Mouse (Mus musculus): ENCODE results near the gene Lmntd1. TPM values are rescaled to one million over a fixed set of nuclear protein-coding genes. Genes with fewer than 3 reads are reported as not detected.

The Lmntd1 gene
- total RNA-seq (2022): 1 to 10 TPM; 1.2 to 2.2 (median 1.9) TPM

GRCm38 (mm10) chr6:145614219-145614618 is at the start of gene Lmntd1:
TSS of gene Lmntd1 (minus strand) at chr6:145614319.
- DNase-seq (ENCODE audit: low spot score in 2 of 2): no peak

- DNase-seq (ENCODE audit: low spot score in 2 of 2): no peak
Observed at GRCm38 (mm10) chr6:145660943-145661342, 46.8 kb upstream of the Lmntd1 start.

GRCm38 (mm10) chr6:145659116-145659515 is 45.0 kb upstream of the Lmntd1 start:
- no peak for DNase-seq (ENCODE audit: low spot score in 2 of 2)

GRCm38 (mm10) chr6:145656740-145657591 is 42.8 kb upstream of the Lmntd1 start:
- no peak for DNase-seq (ENCODE audit: low spot score in 2 of 2)

GRCm38 (mm10) chr6:145655678-145656077 is 41.6 kb upstream of the Lmntd1 start:
- no peak for DNase-seq (ENCODE audit: low spot score in 2 of 2)

GRCm38 (mm10) chr6:145654062-145654836 is 40.1 kb upstream of the Lmntd1 start:
- DNase-seq (ENCODE audit: low spot score in 2 of 2): no peak

- DNase-seq (ENCODE audit: low spot score in 2 of 2): no peak
Observed at GRCm38 (mm10) chr6:145653626-145654025, 39.5 kb upstream of the Lmntd1 start.

GRCm38 (mm10) chr6:145652986-145653385 is 38.9 kb upstream of the Lmntd1 start:
- DNase-seq (ENCODE audit: low spot score in 2 of 2): no peak

- DNase-seq (ENCODE audit: low spot score in 2 of 2): no peak
Observed at GRCm38 (mm10) chr6:145651976-145652375, 37.9 kb upstream of the Lmntd1 start.

GRCm38 (mm10) chr6:145640971-145641506 is 26.9 kb upstream of the Lmntd1 start:
- DNase-seq (ENCODE audit: low spot score in 2 of 2): no peak

- DNase-seq (ENCODE audit: low spot score in 2 of 2): no peak
Observed at GRCm38 (mm10) chr6:145638248-145638647, 24.1 kb upstream of the Lmntd1 start.

GRCm38 (mm10) chr6:145636682-145637081 is 22.6 kb upstream of the Lmntd1 start:
- no peak for DNase-seq (ENCODE audit: low spot score in 2 of 2)

GRCm38 (mm10) chr6:145634454-145634853 is 20.3 kb upstream of the Lmntd1 start:
- no peak for DNase-seq (ENCODE audit: low spot score in 2 of 2)

- DNase-seq (ENCODE audit: low spot score in 2 of 2): no peak
Observed at GRCm38 (mm10) chr6:145630269-145630668, 16.1 kb upstream of the Lmntd1 start.

- DNase-seq (ENCODE audit: low spot score in 2 of 2): no peak
Observed at GRCm38 (mm10) chr6:145623141-145623540, 9.0 kb upstream of the Lmntd1 start.

- DNase-seq (ENCODE audit: low spot score in 2 of 2): no peak
Observed at GRCm38 (mm10) chr6:145616402-145617229, 2.5 kb upstream of the Lmntd1 start.

GRCm38 (mm10) chr6:145615666-145616210 is 1.6 kb upstream of the Lmntd1 start, which contains the start of gene Tuba3b:
TSS of gene Tuba3b (plus strand) at chr6:145615757.
- DNase-seq (ENCODE audit: low spot score in 2 of 2): no peak

- DNase-seq (ENCODE audit: low spot score in 2 of 2): no peak
Observed at GRCm38 (mm10) chr6:145612611-145613010, 1.5 kb downstream of the Lmntd1 start.

- DNase-seq (ENCODE audit: low spot score in 2 of 2): no peak
Observed at GRCm38 (mm10) chr6:145610901-145611300, 3.2 kb downstream of the Lmntd1 start.

GRCm38 (mm10) chr6:145608693-145609092 is 5.4 kb downstream of the Lmntd1 start:
- DNase-seq (ENCODE audit: low spot score in 2 of 2): no peak

- no peak for DNase-seq (ENCODE audit: low spot score in 2 of 2)
Observed at GRCm38 (mm10) chr6:145607746-145608145, 6.4 kb downstream of the Lmntd1 start.
